Mouse (Mus musculus) kidney, postnatal 0 days (tissue): ENCODE data around the gene Large2. TPM values are rescaled to one million over a fixed set of nuclear protein-coding genes. Genes with fewer than 3 reads are reported as not detected.

Experiments used
- ATAC-seq: fragments of 200-750 bp; cut with Nextera tagmentation; replicated peaks from 2 replicates; pipeline ENCODE4 v1.8.0; 2017; ENCODE audit warnings: low read depth, moderate number of reproducible peaks, moderate TSS enrichment, moderate library complexity; ENCODE audit not compliant: low FRiP score
- DNase-seq: peaks from one replicate; pipeline ENCODE4 v3.0.0-alpha.2; 2016; ENCODE audit warnings: low spot score
- H3K27ac ChIP-seq: fragments of 300-500 bp; sonication (generic); 2 replicates; pipeline ENCODE4 v1.5.1; 2014; ENCODE audit warnings: mild to moderate bottlenecking
- H3K27me3 ChIP-seq: fragments of 300-500 bp; sonication (generic); 2 replicates; pipeline ENCODE4 v1.6.1; 2014; ENCODE audit warnings: low read length, mixed read lengths; ENCODE audit not compliant: insufficient read depth
- H3K36me3 ChIP-seq: fragments of 300-500 bp; sonication (generic); 2 replicates; pipeline ENCODE4 v1.6.1; 2014; ENCODE audit warnings: low read length, mixed read lengths; ENCODE audit not compliant: insufficient read depth
- H3K4me1 ChIP-seq: fragments of 300-500 bp; sonication (generic); replicated peaks from 2 replicates; pipeline ENCODE4 v1.6.1; 2014; ENCODE audit warnings: antibody characterized with exemption, low read length, mixed read lengths; ENCODE audit not compliant: insufficient read depth
- H3K4me2 ChIP-seq: fragments of 300-500 bp; sonication (generic); 2 replicates; pipeline ENCODE4 v1.6.1; 2014; ENCODE audit warnings: mild to moderate bottlenecking, low read length, moderate library complexity, mixed read lengths
- H3K4me3 ChIP-seq: fragments of 300-500 bp; sonication (generic); replicated peaks from 2 replicates; pipeline ENCODE4 v1.5.1; 2014; ENCODE audit warnings: low read depth, low read length
- H3K9ac ChIP-seq: fragments of 300-500 bp; sonication (generic); 2 replicates; pipeline ENCODE4 v1.6.1; 2014; ENCODE audit warnings: low read depth, low read length
- H3K9me3 ChIP-seq: fragments of 300-500 bp; sonication (generic); replicated peaks from 2 replicates; pipeline ENCODE4 v1.6.1; 2016; ENCODE audit warnings: low read length, inconsistent platforms, mixed read lengths
- CTCF ChIP-seq: IDR thresholded peaks from 2 replicates; pipeline ENCODE4 v1.5.1; 2016; ENCODE audit warnings: antibody characterized with exemption, low read depth, mild to moderate bottlenecking, moderate library complexity
- WGBS: fragments of 180-500 bp; shearing (Covaris S2); extraction: QIAGEN DNeasy Blood & Tissue Kit; methylation state at CpG from one replicate; pipeline ENCODE4 v1.1.7; 2014; 5-methylcytosine and 5-hydroxymethylcytosine counted together
- polyA plus RNA-seq: library from polyadenylated mRNA; unstranded; fragments of >200 nt; fragmentation: Nextera tagmentation; extraction: Ambion mirVana; gene quantifications from 2 replicates; pipeline ENCODE4 v1.2.1, GENCODE M21; 2015

The Large2 gene
- polyA plus RNA-seq, 1 experiment from 2014 or later = 30.6 TPM

DNA sequence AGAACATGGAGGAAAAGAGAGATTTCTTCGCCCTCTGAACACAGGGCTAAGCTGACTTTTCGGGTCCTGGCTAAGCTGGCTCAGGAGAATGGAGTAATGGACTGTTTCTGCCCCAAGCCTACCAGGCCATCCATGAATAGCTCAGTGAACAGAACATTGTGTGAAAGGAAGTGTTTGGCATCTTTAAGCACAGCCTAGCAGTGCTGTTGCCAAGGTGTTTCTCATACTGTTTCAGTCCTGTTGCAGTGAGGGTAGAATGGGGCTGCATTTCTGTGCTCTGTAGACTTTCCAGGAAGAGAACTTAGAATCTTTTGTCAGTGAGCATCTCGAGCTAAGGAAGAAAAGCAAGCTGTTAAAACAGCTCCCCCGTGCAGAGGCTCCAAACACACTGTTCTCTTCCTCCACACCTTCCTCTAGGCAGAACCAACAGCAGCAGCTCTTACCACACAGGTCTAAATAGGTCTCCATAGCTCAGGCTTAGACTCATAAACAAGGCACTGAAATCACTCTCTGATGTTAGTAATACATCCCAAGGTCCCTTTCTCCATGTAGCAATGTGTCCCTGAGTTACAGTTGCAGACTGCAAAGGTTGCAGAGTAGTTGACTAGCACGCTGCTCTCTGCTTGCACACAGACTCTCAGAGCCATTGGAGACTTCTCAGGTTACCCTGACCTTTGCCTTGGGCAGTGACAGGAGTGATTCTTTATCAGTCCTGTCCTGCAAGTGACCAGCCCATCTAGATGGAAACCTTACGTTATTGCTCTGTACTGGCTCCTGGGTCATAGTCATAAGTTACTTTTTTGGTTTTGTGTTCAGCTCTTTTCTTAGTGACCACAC is 24.9 kb downstream of the Large2 start:
- H3K4me1 ChIP-seq = no peaks in the 10 kb centered on the region
- peaks cover 24% of the 10 kb centered on the region for H3K36me3 ChIP-seq
- no peaks in the 10 kb centered on the region for H3K9me3 ChIP-seq
- ATAC-seq = no peak
- DNase-seq = no peak
- H3K4me2 ChIP-seq = no peak overlapping the region
- WGBS = 45% methylated on average over 6 of the region's 6 CpGs
- TF ChIP-seq CTCF = no peak
- no peak overlapping the region for H3K4me3 ChIP-seq
- no peaks in the 10 kb centered on the region for H3K27me3 ChIP-seq
- H3K9ac ChIP-seq = no peak overlapping the region
- H3K27ac ChIP-seq = 0 out of 2 replicates have a peak overlapping the region, but pooled peaks have one; percentile 6

DNA sequence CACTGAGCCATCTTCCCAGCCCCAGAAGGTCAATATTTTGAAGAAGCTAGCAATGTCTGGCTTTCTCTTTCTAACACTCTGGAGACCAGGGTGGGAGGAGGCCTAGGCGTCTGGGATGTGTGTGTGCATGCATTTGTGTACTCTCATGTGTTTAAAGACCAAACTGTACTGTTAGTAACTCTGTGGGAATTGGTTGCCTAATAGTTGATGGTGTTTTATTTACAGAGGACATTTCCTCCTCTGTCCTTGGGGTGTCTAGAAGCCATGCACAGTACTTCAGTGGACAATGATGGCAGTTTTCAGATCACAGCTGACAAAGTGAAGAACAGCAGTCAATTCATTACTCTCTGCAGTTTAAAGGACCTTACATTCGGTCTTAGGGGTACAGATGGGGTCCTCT is 27.5 kb downstream of the Large2 start:
- Histone ChIP-seq H3K36me3 (peaks cover 34% of the 10 kb centered on the region), H3K4me2 (no peak overlapping the region), H3K4me3 (no peak overlapping the region), H3K9me3 (no peaks in the 10 kb centered on the region), H3K9ac (no peak overlapping the region), H3K4me1 (no peaks in the 10 kb centered on the region), H3K27me3 (no peaks in the 10 kb centered on the region), H3K27ac (no peak overlapping the region)
- DNase-seq = no peak
- no peak for ATAC-seq
- TF ChIP-seq CTCF = no peak
- WGBS = 92% methylated on average over 2 of the region's 2 CpGs

DNA sequence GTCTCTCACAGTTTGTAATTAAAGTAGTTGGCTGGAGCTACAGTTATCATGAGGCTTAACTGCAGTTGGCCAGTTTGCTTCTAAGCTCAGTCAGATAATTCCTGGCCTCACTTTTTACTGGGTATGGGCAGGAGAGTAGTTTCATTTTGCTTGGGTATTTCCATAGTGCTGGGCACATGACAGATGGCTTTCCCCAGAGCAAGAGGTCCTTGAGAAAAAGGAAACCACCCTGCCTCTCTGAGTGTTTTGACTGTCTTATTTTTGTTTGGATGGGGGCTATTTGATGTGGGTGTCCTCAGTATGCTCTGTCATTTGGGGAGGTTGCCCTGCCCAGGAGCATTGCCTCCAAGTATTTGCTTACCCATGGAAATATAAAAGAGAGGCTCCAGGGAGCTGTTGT is 32.3 kb downstream of the Large2 start:
- H3K27ac ChIP-seq = no peak overlapping the region
- H3K4me2 ChIP-seq = no peak overlapping the region
- ATAC-seq = no peak
- H3K9me3 ChIP-seq = no peaks in the 10 kb centered on the region
- H3K4me3 ChIP-seq = no peak overlapping the region
- H3K4me1 ChIP-seq = no peaks in the 10 kb centered on the region
- H3K36me3 ChIP-seq = peaks cover 20% of the 10 kb centered on the region; the same call in 1 of the 2 replicates
- DNase-seq = no peak
- no peak overlapping the region for H3K9ac ChIP-seq
- no peaks in the 10 kb centered on the region for H3K27me3 ChIP-seq
- no peak for TF ChIP-seq CTCF

DNA sequence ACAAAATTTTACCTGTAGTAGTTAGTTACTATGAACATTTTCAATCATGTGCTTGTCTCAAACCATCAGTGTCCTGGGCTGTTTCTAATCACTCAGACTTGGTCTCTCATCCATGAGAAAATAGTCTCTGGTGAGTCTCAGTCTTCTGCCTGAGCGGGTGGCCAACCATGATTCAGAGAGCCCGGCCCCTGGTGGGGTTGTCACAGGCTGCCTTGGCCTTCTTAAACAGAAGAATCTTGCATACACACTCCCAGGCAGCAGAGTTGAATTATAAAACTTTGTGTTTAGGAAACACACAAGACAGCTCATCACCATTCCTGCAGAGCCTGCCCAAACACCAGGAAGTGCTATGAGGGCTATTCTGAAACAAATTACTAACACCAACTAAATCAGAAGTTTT is 42.8 kb downstream of the Large2 start:
- Histone ChIP-seq H3K4me3 (no peak overlapping the region), H3K36me3 (peaks cover 40% of the 10 kb centered on the region; the same call in 1 of the 2 replicates), H3K27me3 (no peaks in the 10 kb centered on the region), H3K27ac (no peak overlapping the region), H3K9ac (no peak overlapping the region), H3K9me3 (no peaks in the 10 kb centered on the region), H3K4me1 (no peaks in the 10 kb centered on the region), H3K4me2 (no peak overlapping the region)
- DNase-seq (no peak), ATAC-seq (no peak)
- TF ChIP-seq CTCF = no peak
- WGBS = 96% methylated on average over 2 of the region's 2 CpGs

DNA sequence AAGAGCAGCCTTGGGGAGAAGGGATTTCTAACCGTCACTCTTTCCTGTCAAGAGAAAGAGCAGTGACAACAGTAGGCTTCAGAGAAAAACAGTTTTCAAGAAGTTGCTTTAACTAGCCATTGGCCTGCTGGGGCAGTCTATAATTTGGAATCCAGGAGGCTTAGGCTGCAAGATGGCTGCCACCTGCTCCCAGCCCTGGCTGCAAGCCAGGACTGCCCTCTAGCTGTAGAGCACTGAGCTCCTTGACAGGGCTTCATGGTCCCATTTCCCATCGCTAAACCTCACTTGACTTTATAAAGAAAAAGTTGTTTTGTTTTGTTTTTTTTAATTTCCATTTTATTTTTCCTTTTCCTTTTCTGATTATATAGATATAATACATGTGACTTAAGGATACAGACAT is 43.3 kb downstream of the Large2 start:
- peaks cover 40% of the 10 kb centered on the region; the same call in 1 of the 2 replicates for H3K36me3 ChIP-seq
- H3K9me3 ChIP-seq = no peaks in the 10 kb centered on the region
- ATAC-seq (no peak), DNase-seq (peak; percentile 43)
- H3K4me3 ChIP-seq = no peak overlapping the region
- H3K4me1 ChIP-seq = no peaks in the 10 kb centered on the region
- no peaks in the 10 kb centered on the region for H3K27me3 ChIP-seq
- no peak overlapping the region for H3K27ac ChIP-seq
- TF ChIP-seq CTCF = peak; percentile 55
- H3K4me2 ChIP-seq = no peak overlapping the region
- no peak overlapping the region for H3K9ac ChIP-seq
- WGBS = 81% methylated on average over 2 of the region's 2 CpGs

DNA sequence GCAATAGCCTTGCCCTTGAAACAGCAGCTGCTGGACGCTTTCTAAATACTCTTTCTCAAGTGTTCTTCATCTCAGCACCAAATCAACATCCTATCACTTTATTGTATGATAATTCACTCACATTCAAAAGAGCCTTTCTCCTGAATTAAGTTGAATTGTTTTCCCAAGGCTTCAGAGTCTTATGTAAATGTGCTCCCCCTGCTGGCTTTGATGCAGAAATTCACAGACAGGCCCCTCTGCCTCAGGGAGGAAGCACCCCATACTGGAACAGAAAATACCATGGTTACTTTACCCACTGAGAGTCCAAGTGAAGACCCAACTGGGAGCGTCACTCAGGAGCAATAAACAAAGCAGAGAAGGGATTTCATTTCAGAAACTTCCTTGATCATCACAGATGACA is 43.8 kb downstream of the Large2 start:
- H3K27ac ChIP-seq = no peak overlapping the region
- no peak overlapping the region for H3K4me2 ChIP-seq
- H3K27me3 ChIP-seq = no peaks in the 10 kb centered on the region
- H3K36me3 ChIP-seq = peaks cover 40% of the 10 kb centered on the region; the same call in 1 of the 2 replicates
- H3K9ac ChIP-seq = no peak overlapping the region
- H3K4me1 ChIP-seq = no peaks in the 10 kb centered on the region
- 64% methylated on average over 2 of the region's 2 CpGs for WGBS
- TF ChIP-seq CTCF = peak; percentile 76
- ATAC-seq = no peak
- DNase-seq = peak; percentile 87
- no peaks in the 10 kb centered on the region for H3K9me3 ChIP-seq
- no peak overlapping the region for H3K4me3 ChIP-seq

DNA sequence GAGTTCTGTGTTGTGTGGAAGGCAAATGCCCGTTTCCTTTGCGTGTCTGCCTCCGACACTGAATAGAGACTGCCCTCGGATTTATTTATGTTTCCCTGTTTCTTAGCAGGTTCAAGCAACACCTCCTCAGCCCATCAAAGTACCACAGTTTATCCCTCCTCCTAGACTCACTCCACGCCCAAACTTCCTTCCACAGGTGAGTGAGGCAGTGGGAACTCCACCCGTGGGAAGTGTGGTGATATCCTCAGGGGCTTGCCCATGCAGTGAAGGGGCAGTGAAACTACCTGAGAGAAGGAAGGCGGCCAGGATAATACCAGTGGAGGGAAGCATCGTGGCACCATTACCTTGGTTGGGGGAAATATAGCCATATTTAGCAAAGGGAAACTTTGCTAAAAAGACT is 46.5 kb downstream of the Large2 start:
- Histone ChIP-seq H3K9me3 (no peaks in the 10 kb centered on the region), H3K36me3 (peaks cover 25% of the 10 kb centered on the region; the same call in 1 of the 2 replicates), H3K4me2 (no peak overlapping the region), H3K4me1 (no peaks in the 10 kb centered on the region), H3K9ac (no peak overlapping the region), H3K4me3 (no peak overlapping the region), H3K27me3 (no peaks in the 10 kb centered on the region), H3K27ac (no peak overlapping the region)
- ATAC-seq (no peak), DNase-seq (no peak)
- WGBS = 94% methylated on average over 8 of the region's 8 CpGs
- no peak for TF ChIP-seq CTCF
